Mouse (Mus musculus) liver, embryonic 14.5 days (tissue): ENCODE measurements around the gene Top3a. TPM values are rescaled to one million over a fixed set of nuclear protein-coding genes. Genes with fewer than 3 reads are reported as not detected.

ENCODE experiments used
- ATAC-seq: fragments of 200-750 bp; cut with Nextera tagmentation; 2 replicates; pipeline ENCODE4 v1.8.0; 2017; ENCODE audit warnings: moderate number of reproducible peaks, mild to moderate bottlenecking, moderate library complexity; ENCODE audit not compliant: insufficient read depth
- DNase-seq, 3 experiments: peaks; one replicate each; pipeline ENCODE4 v3.0.0-alpha.2; 2012 to 2013; ENCODE audit warnings: low read depth in 3 of 3, low spot score in 3 of 3
- H3K27ac ChIP-seq: fragments of 300-500 bp; sonication (generic); 2 replicates; pipeline ENCODE4 v1.5.1; 2014; ENCODE audit warnings: moderate library complexity, mild to moderate bottlenecking, control low read depth, inconsistent platforms
- H3K27me3 ChIP-seq: fragments of 300-500 bp; sonication (generic); 2 replicates; pipeline ENCODE4 v1.6.1; 2014; ENCODE audit warnings: mild to moderate bottlenecking, low read length, moderate library complexity; ENCODE audit not compliant: control insufficient read depth, insufficient read depth
- H3K36me3 ChIP-seq: fragments of 300-500 bp; sonication (generic); replicated peaks from 2 replicates; pipeline ENCODE4 v1.6.1; 2014; ENCODE audit warnings: low read depth; ENCODE audit not compliant: control insufficient read depth, insufficient read depth
- H3K4me1 ChIP-seq, 2 experiments: fragments of 200-500 bp in 1 of 2; fragments of 300-500 bp in 1 of 2; sonication (generic) in 1 of 2; replicated peaks; 2 replicates each; pipeline ENCODE4 v1.6.1; 2012 to 2014; ENCODE audit warnings: antibody characterized with exemption in 1 of 2, inconsistent platforms in 1 of 2, low read length in 1 of 2; ENCODE audit not compliant: control insufficient read depth in 2 of 2, insufficient read depth in 2 of 2
- H3K4me2 ChIP-seq: fragments of 300-500 bp; sonication (generic); 2 replicates; pipeline ENCODE4 v1.6.1; 2014; ENCODE audit warnings: low read depth, mild to moderate bottlenecking, control low read depth, moderate library complexity
- H3K4me3 ChIP-seq, 2 experiments: fragments of 200-500 bp in 1 of 2; fragments of 300-500 bp in 1 of 2; sonication (generic) in 1 of 2; 2 replicates each; pipeline ENCODE4 v1.5.1; 2012 to 2014; ENCODE audit warnings: low read depth in 2 of 2, low read length in 2 of 2, mild to moderate bottlenecking in 2 of 2, control low read depth in 1 of 2, inconsistent platforms in 1 of 2, moderate library complexity in 1 of 2; ENCODE audit not compliant: insufficient read depth in 1 of 2
- H3K9ac ChIP-seq: fragments of 300-500 bp; sonication (generic); replicated peaks from 2 replicates; pipeline ENCODE4 v1.6.1; 2014; ENCODE audit warnings: mild to moderate bottlenecking, control low read depth, moderate library complexity
- H3K9me3 ChIP-seq: fragments of 300-500 bp; sonication (generic); 2 replicates; pipeline ENCODE4 v1.6.1; 2016; ENCODE audit warnings: low read length, mixed read lengths; ENCODE audit not compliant: control insufficient read depth
- CTCF ChIP-seq: IDR thresholded peaks from 2 replicates; pipeline ENCODE4 v1.5.1; 2016; ENCODE audit warnings: antibody characterized with exemption, low read depth, control low read depth
- EP300 ChIP-seq: IDR thresholded peaks from 2 replicates; pipeline ENCODE4 v1.6.1; 2016; ENCODE audit warnings: antibody characterized with exemption, low read depth
- WGBS: fragments of 180-500 bp; shearing (Covaris S2); extraction: QIAGEN DNeasy Blood & Tissue Kit; methylation state at CpG from one replicate; pipeline ENCODE4 v1.1.7; 2014; ENCODE audit not compliant: insufficient replicate concordance; 5-methylcytosine and 5-hydroxymethylcytosine counted together
- polyA plus RNA-seq, 2 experiments: library from polyadenylated mRNA; depleted of rRNA in 1 of 2; stranded (reverse) in 1 of 2; unstranded in 1 of 2; fragments of >200 nt; fragmentation: Nextera tagmentation in 1 of 2; extraction: Ambion mirVana in 1 of 2; gene quantifications; 2 replicates each; pipeline versions ENCODE4 v1.2.1 to v1.2.3; 2012 to 2014

Gene Top3a
- polyA plus RNA-seq, 2 experiments, result 4.4 to 5.0 TPM

- Histone ChIP-seq H3K4me2 (peak overlapping the region; percentile 67), H3K4me1 (peaks cover 24 to 52% of the 10 kb centered on the region in 2 experiments), H3K27ac (no peak overlapping the region), H3K9ac (no peak overlapping the region; the same call in 1 of the 2 replicates), H3K36me3 (peaks cover 3% of the 10 kb centered on the region), H3K4me3 (peak overlapping the region; percentile 15 to 42), H3K9me3 (no peaks in the 10 kb centered on the region), H3K27me3 (no peaks in the 10 kb centered on the region)
- no peak for TF ChIP-seq CTCF
- TF ChIP-seq EP300, result no peak
- 79% methylated on average over 10 of the region's 10 CpGs for WGBS
- DNase-seq, result no peak
- ATAC-seq, result no peak
Measured at GRCm38 (mm10) chr11:60779673-60780189, 2.6 kb upstream of the Top3a start.

GRCm38 (mm10) chr11:60777801-60778370 is 721 bp upstream of the Top3a start:
- H3K9ac ChIP-seq, result peak overlapping the region; percentile 78
- H3K27ac ChIP-seq, result peak overlapping the region; percentile 61
- peak overlapping the region; percentile 75 to 93 for H3K4me3 ChIP-seq
- TF ChIP-seq CTCF (no peak), EP300 (no peak)
- peak overlapping the region; percentile 76 for H3K4me2 ChIP-seq
- WGBS, result 22% methylated on average over 16 of the region's 16 CpGs
- H3K4me1 ChIP-seq, result peaks cover 29 to 54% of the 10 kb centered on the region in 2 experiments
- no peaks in the 10 kb centered on the region; the same call in none of the 2 replicates for H3K36me3 ChIP-seq
- ATAC-seq, result no peak
- no peaks in the 10 kb centered on the region for H3K27me3 ChIP-seq
- H3K9me3 ChIP-seq, result no peaks in the 10 kb centered on the region
- no peak for DNase-seq

GRCm38 (mm10) chr11:60776107-60776828 is 897 bp downstream of the Top3a start:
- DNase-seq (no peak), ATAC-seq (no peak)
- Histone ChIP-seq H3K36me3 (no peaks in the 10 kb centered on the region; the same call in none of the 2 replicates), H3K4me1 (peaks cover 26 to 44% of the 10 kb centered on the region in 2 experiments), H3K4me2 (peak overlapping the region; percentile 76), H3K27me3 (no peaks in the 10 kb centered on the region), H3K27ac (peak overlapping the region; percentile 68), H3K9ac (peak overlapping the region; percentile 78), H3K9me3 (no peaks in the 10 kb centered on the region), H3K4me3 (peak overlapping the region; percentile 75 to 93)
- TF ChIP-seq CTCF, result no peak
- no peak for TF ChIP-seq EP300
- 4% methylated on average over 17 of the region's 17 CpGs for WGBS

- peak overlapping the region; percentile 68; the same call in 1 of the 2 replicates for H3K27ac ChIP-seq
- 17% methylated on average over 6 of the region's 6 CpGs for WGBS
- peak overlapping the region; percentile 78 for H3K9ac ChIP-seq
- TF ChIP-seq CTCF (no peak), EP300 (no peak)
- H3K36me3 ChIP-seq, result no peaks in the 10 kb centered on the region; the same call in none of the 2 replicates
- peak overlapping the region; percentile 76 for H3K4me2 ChIP-seq
- H3K4me3 ChIP-seq, result peak overlapping the region; percentile 75 to 93
- H3K4me1 ChIP-seq, result peaks cover 25 to 40% of the 10 kb centered on the region in 2 experiments
- no peaks in the 10 kb centered on the region for H3K9me3 ChIP-seq
- no peak for ATAC-seq
- no peaks in the 10 kb centered on the region for H3K27me3 ChIP-seq
- DNase-seq, result no peak
Measured at GRCm38 (mm10) chr11:60775578-60775977, 1.6 kb downstream of the Top3a start.

GRCm38 (mm10) chr11:60774841-60775240 is 2.3 kb downstream of the Top3a start:
- ATAC-seq (no peak), DNase-seq (peak; percentile 44 to 73 (median 45))
- Histone ChIP-seq H3K4me3 (no peak overlapping the region), H3K27ac (no peak overlapping the region), H3K9me3 (no peaks in the 10 kb centered on the region), H3K36me3 (no peaks in the 10 kb centered on the region), H3K4me2 (peak overlapping the region; percentile 76), H3K9ac (peak overlapping the region; percentile 9; the same call in 1 of the 2 replicates), H3K4me1 (peaks cover 18 to 33% of the 10 kb centered on the region in 2 experiments), H3K27me3 (no peaks in the 10 kb centered on the region)
- 5% methylated on average over 1 of the region's 1 CpGs for WGBS
- TF ChIP-seq EP300 (0 out of 2 replicates have a peak, but pooled peaks have one; percentile 9), CTCF (no peak)
